Mouse (Mus musculus) inflammation-experienced regulatory T-cells, adult 6 months (primary cell): Measurements from ENCODE around the gene Fv1. TPM values are rescaled to one million over a fixed set of nuclear protein-coding genes. Genes with fewer than 3 reads are reported as not detected.
"Not testable (repeated sequence)": the region's sequence is repeated elsewhere in the genome, so short reads cannot be mapped to it uniquely, and the experiment has no call there.

ENCODE experiments used
- ATAC-seq: one replicate; pipeline ENCODE4 v1.8.0; 2017
- polyA plus RNA-seq, 3 experiments: library from polyadenylated mRNA; unstranded; fragments of 100-300 nt; shearing (Covaris generic); gene quantifications; one replicate each; pipeline ENCODE4 v1.2.1; 2017

The Fv1 gene
- polyA plus RNA-seq = 1 to 10 TPM; 4.0 to 8.1 (median 4.5) TPM

DNA sequence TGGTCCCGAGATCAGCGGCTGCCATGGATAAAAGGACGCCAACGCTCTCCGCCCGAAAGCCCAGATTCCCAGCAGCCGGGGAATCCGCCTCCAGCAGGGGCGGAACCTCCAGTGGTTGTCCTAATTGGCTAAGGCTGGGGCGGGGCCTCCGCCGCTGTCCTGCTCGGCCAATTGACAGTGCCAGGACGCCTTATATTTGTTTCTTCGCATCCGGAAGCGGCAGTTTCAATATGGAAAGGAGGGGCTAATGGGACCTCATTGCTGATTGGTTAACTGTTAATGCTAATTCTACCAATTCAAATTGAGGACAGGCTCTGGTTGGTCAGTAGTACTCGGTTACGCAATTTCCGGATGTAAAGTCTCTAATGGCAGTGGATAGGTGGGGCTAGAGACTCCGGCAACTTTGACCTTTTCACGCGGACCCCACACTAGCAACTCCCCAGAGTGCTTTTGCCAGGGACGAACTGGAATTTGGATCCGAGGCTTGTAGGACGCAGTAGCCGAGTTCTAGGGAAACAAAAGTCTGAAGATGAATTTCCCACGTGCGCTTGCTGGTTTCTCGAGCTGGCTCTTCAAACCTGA, at the start of gene Fv1, which contains the start of gene Miip:
TSS of gene Fv1 (plus strand) at position 530 of the 582 bp plus-strand sequence.
TSS of gene Miip (minus strand) at position 367 of the 582 bp plus-strand sequence.
- ATAC-seq = peak; percentile 97

DNA sequence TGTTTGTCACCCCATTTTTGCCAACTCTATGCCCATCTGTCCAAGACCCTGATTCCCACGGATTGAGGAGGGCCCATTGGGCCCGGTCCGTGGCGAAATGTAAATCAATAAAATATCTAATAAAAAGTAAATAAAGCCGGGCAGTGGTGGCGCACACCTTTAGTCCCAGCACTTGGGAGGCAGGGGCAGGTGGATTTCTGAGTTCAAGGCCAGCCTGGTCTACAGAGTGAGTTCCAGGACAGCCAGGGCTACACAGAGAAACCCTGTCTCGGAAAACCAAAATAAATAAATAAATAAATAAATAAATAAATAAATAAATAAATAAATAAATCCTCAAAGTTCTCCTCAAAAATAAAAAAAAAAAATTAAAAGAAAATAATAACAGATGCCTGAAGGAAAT, 49.1 kb upstream of the Fv1 start:
- not testable (repeated sequence) for ATAC-seq

DNA sequence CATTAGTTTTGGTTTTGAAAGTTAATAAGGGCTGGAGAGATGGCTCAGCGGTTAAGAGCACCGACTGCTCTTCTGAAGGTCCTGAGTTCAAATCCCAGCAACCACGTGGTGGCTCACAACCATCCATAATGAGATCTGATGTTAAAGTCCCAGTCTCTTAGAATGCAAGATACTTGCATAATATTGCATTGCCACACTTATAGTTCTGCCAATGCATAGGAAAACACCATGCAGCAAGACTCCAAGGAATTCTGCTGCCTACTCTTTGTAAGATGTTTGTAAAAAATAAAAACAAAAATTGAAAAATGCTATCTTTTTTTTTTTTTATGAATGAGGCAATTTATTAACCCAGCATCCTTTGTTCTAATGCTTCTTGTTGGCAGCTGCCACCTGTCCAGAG, 47.4 kb upstream of the Fv1 start:
- not testable (repeated sequence) for ATAC-seq

DNA sequence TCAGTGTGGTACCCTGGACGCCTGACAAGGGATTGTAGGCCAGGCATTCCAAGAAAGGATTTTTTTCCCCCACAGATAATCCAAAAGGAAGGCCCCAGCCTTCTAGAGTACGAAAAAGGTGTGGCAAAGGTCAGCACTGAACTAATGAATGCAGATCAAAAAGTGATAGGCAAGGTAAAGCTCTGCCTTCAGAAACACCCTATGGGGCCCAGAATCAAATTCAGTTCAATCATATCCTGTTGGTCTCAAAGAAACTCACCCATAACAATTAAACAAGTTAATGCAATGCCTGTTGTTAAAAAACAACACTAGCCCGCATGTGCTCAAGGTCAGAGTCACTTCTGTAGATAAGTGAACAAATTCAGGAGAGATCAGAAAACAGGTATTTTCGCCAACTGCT, 44.4 kb upstream of the Fv1 start:
- no peak for ATAC-seq

DNA sequence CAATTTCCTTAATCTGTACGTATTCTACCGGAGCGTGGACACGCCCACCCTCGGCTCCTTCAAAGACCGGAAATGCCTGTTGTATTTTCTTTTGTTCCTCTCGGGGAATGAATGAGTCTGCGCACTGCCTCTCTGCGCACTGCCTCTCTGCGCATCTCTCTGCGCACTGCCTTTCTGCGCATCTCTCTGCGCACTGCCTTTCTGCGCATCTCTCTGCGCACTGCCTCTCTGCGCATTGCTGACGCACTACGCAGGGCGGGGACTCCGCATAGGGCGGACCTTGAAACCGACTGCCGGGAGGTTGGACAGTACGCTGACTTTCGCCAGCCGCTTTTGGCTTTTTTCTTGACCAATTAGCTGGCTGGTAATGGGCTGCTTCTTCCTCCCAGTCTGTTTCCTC, 29.5 kb upstream of the Fv1 start:
- ATAC-seq = not testable (repeated sequence)

DNA sequence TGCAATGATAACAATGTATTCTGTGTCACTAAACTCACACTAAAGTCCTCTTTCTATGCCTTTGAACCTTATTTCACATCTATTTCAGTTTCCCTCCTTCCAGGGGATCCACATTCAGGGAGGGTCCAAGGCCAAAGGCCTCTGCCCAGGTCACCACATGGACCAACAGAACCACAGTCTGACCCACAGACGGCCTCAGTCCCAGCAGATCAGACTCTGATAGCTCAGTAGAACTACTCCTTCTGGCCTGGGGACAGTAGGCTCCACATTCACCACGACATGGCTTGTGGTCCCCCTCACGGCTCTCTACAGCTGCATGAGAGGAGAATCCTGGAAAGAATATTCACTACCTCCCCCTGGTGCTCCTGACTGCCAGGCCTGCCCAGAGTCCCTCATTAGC, 25.9 kb upstream of the Fv1 start:
- no peak for ATAC-seq

DNA sequence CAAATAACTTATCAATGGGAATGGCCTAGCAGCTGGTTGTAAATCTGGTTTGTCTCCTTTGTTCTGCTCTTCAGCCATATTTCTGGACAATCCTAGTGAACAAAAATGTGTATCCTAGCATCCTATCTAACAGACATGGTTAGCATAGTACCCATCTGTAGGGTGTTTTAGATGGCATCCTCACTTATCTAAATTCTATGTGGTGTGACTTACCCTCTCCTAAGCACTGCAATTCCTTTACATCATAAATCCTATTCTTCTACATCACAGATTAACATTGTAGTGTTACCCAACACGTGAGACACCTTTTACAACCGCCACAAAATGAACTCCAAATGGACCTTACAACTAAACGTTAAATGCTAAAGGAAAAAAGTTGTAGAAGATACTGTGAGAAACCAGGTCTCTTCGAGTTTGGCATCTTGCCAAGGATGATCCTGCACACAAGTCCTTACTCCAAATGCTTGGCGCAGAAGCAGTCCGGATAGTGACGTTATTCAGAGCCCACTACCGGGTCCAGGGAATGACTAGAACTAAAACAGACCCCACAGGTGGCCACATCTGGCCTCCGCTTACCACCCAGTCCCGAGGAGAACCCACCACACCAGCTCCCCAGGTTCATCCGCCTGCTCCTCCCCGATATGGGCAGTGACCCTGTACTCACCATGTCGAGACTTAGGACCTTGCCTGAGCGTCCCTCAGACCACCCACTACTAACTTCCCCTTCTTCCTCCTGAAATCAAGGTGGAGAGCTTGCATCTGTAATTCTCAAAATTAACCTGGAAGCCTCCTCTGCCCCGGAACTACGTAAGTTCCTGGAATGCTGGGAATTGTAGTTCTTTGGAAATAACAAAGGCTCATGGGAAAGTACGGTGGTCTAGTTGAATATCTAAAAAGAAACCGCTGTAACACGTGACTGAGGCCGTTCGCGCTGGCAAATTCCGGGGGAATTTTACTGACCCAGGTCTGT, 20.9 kb upstream of the Fv1 start, which contains the start of gene Zfp933:
TSS of gene Zfp933 (minus strand) at position 753 of the 970 bp plus-strand sequence.
- peak; percentile 98 for ATAC-seq

DNA sequence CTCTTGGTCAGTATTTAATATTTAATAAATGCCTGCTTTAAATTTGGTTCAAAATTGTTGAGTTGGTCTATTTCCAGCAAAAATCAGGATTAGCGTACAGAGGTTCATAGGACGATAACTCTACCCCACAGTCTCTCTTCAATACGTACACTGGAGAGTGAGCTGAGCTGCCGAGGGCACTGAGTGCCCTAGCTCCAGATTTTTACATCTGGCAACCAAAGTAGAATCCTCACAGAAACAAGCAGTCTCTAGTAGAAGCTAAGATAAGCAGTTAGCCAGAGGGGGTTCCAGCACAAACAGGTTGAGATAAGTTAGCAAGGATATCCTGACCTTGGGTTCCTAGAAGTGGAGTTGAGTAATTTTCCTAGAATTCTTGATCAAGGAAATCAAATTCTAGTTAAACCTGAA, 20.2 kb upstream of the Fv1 start:
- peak; percentile 45 for ATAC-seq

DNA sequence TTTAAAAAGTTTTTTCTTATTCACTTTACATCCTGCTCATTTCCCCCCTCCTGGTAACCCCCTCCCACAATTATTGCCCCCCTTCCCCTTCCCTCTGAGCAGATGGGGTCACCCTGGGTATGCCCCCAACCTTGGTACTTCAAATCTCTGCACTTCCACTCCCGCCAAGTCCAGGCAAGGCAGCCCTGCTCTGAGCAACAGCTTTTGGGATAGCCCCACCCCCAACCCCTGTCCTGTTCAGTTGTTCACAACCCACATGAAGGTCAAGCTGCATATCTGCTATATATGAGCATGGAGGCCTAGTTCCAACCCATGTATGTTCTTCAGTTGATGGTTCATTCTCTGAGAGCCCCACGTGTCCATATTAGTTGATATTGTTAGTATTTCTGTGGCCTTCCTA, 18.0 kb upstream of the Fv1 start:
- no peak for ATAC-seq

DNA sequence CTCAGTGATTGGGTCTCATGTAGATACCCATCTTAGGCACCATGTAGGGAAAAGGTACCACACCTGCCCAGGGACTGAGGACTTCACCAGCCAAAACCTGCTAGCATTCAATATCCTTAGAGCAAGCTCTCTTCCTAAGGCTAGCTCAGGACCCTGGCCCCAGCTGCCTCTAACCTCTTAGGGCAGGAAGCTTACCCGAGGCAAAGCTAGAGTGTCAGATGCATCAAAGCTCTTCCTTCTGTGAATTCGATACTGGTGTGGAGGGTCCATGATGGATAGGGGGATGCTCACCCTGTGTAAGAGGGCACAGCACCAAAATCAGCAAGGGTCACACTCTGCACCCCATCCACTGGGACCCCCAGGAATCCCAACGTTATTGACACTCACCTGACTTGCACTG, 6.7 kb upstream of the Fv1 start:
- ATAC-seq = no peak

DNA sequence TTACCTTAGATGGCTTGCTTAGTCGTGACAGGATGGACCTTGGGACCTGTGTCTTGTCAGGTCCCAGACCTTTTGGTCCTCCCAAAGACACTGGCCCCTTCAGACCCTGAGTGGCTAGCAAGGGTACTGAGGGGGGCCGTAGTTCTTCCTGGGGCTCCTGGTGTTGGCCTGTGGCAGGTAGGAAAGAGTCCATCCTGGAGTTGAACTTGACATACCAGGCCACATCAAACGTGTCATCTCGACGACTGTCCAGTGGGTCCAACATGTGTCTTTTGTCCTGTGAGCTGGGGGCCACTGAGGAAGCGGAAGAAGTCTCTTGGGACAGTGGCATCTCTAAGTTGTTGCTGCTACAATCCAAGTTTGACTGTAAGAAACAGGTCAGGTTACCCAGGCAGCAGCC, 3.1 kb upstream of the Fv1 start:
- no peak for ATAC-seq

DNA sequence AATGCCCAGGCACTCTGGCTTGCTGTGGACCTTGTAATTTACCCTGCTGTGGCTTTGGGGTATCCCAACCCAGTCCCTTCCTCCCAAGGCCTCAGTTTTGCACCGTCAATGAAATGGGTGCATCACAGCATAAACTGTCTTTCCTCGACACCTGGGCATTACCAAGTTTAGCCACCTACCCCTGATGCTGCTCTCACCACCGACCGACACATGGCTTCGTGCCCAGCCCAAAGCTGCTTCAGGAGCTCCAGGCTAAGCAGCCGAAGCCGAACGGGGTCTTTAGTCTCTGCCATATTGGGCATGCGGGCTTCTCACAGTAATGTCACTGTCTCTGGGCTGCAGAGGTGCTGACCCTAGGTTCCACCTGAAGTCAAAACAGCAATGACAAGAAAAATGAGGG, 2.7 kb upstream of the Fv1 start:
- ATAC-seq = no peak

DNA sequence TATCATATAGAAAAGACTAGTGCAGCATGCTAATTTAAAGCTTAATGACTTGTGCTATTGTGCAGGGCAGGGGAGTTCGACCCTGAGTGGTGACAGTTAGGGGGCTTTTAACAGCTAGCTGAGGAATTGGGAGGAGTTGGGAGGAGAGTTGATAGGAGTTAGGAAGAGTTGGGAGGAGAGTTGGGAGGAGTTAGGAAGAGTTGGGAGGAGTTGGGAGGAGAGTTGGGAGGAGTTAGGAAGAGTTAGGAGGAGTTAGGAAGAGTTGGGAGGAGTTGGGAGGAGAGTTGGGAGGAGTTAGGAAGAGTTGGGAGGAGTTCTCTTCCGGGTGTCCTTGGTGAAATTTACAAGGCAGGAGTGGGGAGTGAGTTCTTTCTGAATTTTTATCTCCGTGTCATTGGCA, 2.0 kb upstream of the Fv1 start:
- not testable (repeated sequence) for ATAC-seq

DNA sequence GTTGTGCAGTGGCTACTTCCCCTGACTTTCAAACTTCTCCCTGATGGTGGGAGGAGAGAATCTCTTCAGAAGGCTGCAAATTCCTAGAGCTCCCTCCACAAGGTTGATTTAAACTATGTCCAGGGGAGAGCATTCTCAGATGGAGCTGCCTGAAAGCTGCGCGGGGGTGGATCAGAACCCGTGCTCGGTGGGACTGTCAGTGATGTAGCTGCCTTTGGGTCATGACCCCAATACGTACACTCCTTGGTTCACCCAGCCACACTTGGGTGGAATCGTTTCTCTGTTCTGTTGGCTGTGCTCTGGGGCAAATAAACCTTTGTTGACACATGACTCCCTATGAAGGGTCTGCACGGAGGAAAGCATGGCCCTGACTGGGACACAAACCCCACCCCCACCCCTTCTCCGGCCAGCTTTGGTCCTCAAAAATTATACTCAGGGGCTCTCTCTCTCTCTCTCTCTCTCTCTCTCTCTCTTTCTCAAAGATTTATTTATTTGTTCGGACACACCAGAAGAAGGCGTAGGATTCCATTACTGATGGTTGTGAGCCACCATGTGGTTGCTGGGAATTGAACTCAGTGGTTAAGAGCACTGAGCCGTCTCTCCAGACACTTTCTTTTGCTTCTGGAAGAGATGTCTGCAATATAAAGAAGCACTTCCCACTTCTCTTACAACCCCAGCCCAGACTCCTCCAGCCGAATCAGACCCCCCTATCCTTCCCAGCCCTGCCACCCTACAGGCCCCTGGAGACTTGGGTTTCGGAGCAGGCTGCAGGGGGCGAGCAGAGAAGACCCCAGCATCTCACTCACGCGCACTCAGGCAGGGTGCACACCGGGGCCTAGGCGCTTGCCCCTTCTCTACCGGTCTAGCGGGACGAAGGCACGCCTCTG, 973 bp upstream of the Fv1 start:
- no peak for ATAC-seq

DNA sequence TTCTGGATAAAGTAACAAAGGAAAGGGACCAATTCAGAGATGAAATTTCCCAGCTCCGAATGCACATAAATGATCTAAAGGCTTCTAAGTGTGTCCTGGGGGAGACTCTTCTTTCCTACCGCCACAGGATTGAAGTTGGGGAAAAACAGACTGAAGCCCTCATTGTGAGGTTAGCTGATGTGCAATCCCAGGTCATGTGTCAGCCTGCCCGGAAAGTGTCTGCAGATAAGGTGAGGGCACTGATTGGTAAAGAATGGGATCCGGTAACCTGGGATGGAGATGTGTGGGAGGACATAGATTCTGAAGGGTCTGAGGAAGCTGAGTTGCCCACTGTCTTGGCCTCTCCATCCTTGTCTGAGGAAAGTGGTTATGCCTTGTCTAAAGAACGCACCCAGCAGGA, 459 bp downstream of the Fv1 start:
- no peak for ATAC-seq

DNA sequence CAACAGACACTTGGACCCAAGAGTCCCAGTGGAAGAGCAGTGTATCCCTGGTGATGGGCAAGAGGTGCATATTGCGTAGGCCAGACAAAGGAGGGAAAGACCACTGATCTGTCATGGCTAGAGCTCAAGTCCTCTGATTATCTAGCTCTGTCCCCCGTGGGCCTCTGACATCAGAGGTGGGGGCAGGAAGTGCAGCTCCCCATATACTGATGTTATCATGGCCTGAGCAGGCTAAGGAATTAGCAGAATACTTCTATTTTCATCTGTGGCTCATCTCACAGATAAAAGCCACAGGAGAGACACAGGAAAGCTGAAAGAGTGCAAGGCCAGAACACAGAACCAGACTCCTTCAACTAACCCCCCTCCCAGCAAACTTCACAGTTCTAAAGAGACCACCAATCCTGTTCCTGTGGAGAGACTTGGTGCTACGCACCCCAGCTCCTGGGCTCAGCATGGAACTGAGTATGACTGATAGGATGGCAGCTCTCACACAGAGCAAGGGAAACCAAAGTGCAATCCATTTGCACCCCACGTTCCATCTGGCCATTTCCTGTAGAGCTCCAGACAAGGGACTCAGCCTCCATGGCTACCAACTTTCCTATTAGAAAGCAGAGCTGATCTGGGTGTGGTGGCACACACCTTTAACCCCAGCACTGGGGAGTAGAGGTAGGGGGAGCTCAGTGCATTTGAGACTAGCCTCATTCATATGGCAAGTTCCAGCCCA, 7.2 kb downstream of the Fv1 start:
- peak; percentile 52 for ATAC-seq

DNA sequence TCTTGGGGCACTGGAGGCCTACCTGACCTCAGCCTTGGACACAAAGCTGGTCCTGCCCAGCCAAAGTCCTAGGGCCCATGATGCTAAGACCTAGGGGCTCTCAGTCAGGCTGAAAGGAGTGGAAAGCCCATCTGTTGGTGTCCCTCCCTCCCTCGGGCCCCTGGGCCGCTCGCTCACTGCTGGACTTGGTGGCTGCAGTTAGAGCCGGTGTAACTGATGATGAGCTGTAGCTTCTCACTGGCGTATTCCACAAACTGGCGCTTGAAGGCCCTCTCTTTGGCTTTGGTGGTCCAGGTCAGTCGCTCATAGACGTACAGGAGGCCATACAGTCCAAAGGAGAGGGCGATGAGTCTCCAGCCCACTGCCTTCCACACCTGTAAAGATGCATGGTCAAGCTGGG, 9.8 kb downstream of the Fv1 start:
- ATAC-seq = no peak

DNA sequence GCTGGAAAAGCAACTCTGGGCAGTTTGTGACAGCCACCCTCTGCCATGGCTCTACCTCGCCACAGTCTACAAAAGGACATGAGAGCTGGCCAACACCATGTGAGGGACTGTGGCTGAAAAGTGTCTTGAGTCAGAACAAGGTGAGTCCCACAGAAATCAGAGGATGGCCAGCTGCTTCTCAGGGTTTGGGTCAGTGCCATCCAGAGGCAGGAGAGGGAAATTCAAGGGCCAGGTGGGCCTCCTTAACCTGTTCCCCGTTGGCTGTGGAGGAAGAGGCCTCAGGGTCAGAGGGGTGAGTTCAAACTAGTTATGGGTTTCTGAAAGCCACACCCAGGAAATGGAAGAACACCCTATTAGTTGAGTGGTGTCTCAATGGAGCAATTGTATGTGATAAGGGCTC, 10.7 kb downstream of the Fv1 start:
- no peak for ATAC-seq

DNA sequence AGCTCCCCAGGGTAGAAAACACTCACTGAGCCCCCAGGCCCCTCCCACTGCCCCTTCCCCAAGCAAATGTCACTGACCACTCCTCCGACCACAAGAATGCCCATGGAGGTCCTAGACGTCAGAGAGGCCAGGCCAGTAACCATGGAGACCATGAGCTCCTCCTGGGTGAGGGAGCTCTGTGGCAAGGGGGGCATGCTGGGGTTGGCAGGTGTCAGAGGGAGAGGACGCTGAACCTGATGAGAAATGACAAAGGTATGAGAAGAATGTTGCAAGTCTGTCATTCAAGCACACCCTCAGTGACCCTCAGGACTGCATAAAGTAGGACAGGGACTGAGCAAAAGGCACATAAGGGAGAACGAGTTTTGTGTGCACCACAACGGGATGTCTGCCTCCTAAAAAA, 11.1 kb downstream of the Fv1 start:
- no peak for ATAC-seq

DNA sequence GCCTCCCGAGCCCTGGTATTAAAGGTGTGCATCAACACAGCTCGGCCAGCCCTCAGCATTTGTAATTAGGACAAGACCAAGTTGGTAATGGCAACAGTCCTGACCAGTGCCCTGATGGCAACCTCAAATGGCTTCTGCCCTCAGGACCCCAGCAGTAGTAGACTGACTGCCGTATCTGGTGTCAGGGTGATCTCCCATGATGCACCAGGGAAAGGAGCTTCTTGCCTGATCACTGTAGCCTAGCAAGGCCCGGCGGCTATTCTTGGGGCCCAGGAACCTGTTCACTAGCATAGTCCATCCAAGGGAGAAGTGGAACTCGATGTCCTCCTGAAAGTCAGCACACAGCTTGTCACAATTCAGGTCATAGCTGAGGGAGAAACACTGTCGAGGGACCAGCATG, 13.0 kb downstream of the Fv1 start:
- ATAC-seq = no peak

DNA sequence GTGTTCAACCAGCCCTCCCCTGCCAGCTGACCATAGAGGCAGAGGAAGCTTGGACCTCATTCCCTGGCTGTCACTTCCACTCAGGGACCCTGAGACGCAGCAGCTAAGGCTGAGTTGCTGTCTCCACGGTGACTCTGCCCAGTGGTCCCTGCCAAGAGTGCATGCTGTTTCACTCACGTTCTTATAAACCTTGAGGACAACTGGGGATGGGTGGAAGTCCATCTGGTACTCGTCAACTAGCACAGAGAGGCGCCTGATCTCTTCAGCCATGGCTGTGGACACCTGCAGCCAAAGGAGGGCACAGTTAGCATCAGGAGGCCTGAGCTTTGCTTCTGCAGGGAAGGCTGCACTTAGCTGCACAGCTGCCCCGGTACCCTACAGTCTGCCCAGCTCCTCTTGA, 14.3 kb downstream of the Fv1 start:
- ATAC-seq = no peak

DNA sequence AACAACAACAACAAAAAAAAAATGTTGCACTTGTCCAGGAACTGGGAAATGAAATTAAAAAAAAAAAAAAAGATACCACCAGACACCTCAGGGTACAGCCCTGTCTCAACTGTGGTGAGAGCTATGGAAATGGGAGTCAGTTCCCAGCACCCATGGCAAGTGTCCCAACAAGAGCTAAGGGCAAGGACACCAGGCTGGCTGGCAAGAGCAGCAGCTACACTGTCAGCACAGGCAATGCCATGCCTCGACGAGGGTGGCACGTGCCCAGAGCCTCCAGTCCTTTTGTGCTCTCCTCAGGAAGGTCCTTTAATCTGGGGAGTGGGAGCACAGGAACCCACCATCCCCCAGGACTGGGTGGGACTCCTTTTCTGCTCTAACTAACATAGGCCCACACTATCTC, 15.4 kb downstream of the Fv1 start:
- ATAC-seq = no peak
